Mouse (Mus musculus) kidney, embryonic 16.5 days (tissue): ENCODE results near the gene Nckap5. TPM values are rescaled to one million over a fixed set of nuclear protein-coding genes. Genes with fewer than 3 reads are reported as not detected.

Experiments
- ATAC-seq: fragments of 200-750 bp; cut with Nextera tagmentation; 2 replicates; pipeline ENCODE4 v1.8.0; 2017; ENCODE audit warnings: moderate TSS enrichment; ENCODE audit not compliant: low FRiP score, low TSS enrichment
- H3K27ac ChIP-seq: fragments of 300-500 bp; sonication (generic); 2 replicates; pipeline ENCODE4 v1.5.1; 2014; ENCODE audit warnings: low read length
- H3K27me3 ChIP-seq: fragments of 300-500 bp; sonication (generic); 2 replicates; pipeline ENCODE4 v1.6.1; 2014; ENCODE audit warnings: low read length, control low read depth, mixed read lengths; ENCODE audit not compliant: insufficient read depth
- H3K36me3 ChIP-seq: fragments of 300-500 bp; sonication (generic); 2 replicates; pipeline ENCODE4 v1.6.1; 2014; ENCODE audit warnings: low read length, control low read depth, mixed read lengths; ENCODE audit not compliant: insufficient read depth
- H3K4me1 ChIP-seq: fragments of 300-500 bp; sonication (generic); 2 replicates; pipeline ENCODE4 v1.6.1; 2014; ENCODE audit warnings: low read length, control low read depth, mixed read lengths; ENCODE audit not compliant: insufficient read depth
- H3K4me2 ChIP-seq: fragments of 300-500 bp; sonication (generic); replicated peaks from 2 replicates; pipeline ENCODE4 v1.6.1; 2014; ENCODE audit warnings: low read depth, low read length
- H3K4me3 ChIP-seq: fragments of 300-500 bp; sonication (generic); 2 replicates; pipeline ENCODE4 v1.5.1; 2014; ENCODE audit warnings: mild to moderate bottlenecking, low read length
- H3K9ac ChIP-seq: fragments of 300-500 bp; sonication (generic); replicated peaks from 2 replicates; pipeline ENCODE4 v1.6.1; 2014; ENCODE audit warnings: low read length
- H3K9me3 ChIP-seq: fragments of 300-500 bp; sonication (generic); 2 replicates; pipeline ENCODE4 v1.6.1; 2016; ENCODE audit warnings: low read length, control low read depth
- WGBS: fragments of 180-500 bp; shearing (Covaris S2); extraction: QIAGEN DNeasy Blood & Tissue Kit; methylation state at CpG from one replicate; pipeline ENCODE4 v1.1.7; 2014; 5-methylcytosine and 5-hydroxymethylcytosine counted together
- polyA plus RNA-seq: library from polyadenylated mRNA; unstranded; fragments of >200 nt; fragmentation: Nextera tagmentation; extraction: Ambion mirVana; gene quantifications from 2 replicates; pipeline ENCODE4 v1.2.1, GENCODE M21; 2015

The Nckap5 gene
- polyA plus RNA-seq, 1 experiment from 2014 or later = 4.2 TPM

DNA sequence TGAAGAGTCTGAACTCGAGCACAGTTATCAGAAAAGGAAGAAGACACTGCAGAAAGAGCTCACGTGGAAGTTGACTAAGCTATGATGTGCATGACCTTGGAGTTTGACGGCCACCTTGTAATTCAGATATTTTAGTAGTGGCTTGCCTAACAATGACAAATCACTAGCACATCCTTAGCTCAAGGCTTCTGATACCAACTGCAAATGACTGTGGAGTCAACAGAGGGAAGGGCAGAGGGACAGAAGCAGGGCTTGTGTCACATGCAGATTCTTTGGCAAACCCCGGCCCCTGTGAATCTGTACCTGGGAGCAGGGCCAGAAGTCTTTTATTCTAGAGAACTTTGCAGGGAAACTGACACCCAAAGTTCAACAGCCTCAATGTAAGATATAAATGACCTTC is 597.4 kb downstream of the Nckap5 start:
- WGBS = 82% methylated on average over 4 of the region's 4 CpGs

DNA sequence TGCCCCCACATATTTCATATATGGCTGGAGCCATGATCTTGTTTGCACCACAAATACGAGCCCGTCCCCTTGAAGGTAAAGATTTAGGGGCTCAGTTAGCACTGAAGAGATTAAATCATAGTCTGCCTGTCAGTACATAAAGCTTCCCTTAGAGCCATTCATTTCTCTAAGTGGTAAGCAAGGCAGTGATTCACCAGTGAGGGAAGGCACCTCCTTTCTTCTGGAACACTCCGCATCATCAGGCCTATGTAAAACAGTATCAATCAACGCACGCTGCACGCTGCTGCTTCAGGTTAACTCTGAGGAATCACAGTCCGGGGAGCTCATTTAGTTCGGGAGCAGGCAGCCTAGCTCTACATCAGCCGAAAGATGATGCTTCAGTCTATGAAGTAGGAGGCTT is 599.4 kb downstream of the Nckap5 start:
- Histone ChIP-seq H3K36me3 (no peaks in the 10 kb centered on the region), H3K9ac (no peak overlapping the region), H3K27me3 (no peaks in the 10 kb centered on the region), H3K9me3 (no peaks in the 10 kb centered on the region), H3K4me2 (no peak overlapping the region), H3K4me1 (no peaks in the 10 kb centered on the region), H3K4me3 (no peak overlapping the region), H3K27ac (no peak overlapping the region)
- no peak for ATAC-seq
- WGBS = 48% methylated on average over 9 of the region's 9 CpGs

More for the DNA sequence above, 597.4 kb downstream of the Nckap5 start:
- no peaks in the 10 kb centered on the region for H3K9me3 ChIP-seq
- H3K9ac ChIP-seq = no peak overlapping the region
- no peak overlapping the region for H3K4me2 ChIP-seq
- H3K27me3 ChIP-seq = no peaks in the 10 kb centered on the region
- no peak for ATAC-seq
- H3K4me1 ChIP-seq = no peaks in the 10 kb centered on the region
- H3K36me3 ChIP-seq = no peaks in the 10 kb centered on the region
- no peak overlapping the region for H3K27ac ChIP-seq
- H3K4me3 ChIP-seq = no peak overlapping the region

DNA sequence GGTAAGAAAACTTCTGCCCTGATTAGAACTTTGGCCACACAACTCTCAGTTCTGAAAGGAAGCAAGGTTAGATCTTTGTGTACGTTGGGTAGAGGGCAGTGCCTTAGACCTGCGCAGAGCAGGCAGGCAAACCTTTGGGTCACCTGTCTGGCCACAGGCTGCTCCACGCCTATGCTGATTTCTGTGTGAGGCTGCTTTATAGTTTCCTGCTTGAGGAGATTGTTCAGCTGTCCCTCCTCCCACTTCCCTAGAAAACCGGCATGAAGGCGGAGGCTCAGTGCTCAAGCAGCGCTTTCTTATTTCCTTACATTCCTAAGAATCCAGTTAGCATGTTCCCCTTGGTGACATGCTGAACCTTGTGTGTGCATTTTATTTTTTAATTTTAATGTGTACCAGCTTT is 620.4 kb downstream of the Nckap5 start:
- H3K4me1 ChIP-seq = no peaks in the 10 kb centered on the region
- no peaks in the 10 kb centered on the region for H3K36me3 ChIP-seq
- H3K4me3 ChIP-seq = no peak overlapping the region
- H3K9ac ChIP-seq = no peak overlapping the region
- H3K27ac ChIP-seq = no peak overlapping the region
- H3K27me3 ChIP-seq = no peaks in the 10 kb centered on the region
- no peak for ATAC-seq
- H3K4me2 ChIP-seq = no peak overlapping the region
- WGBS = 54% methylated on average over 6 of the region's 6 CpGs
- H3K9me3 ChIP-seq = no peaks in the 10 kb centered on the region

- WGBS = 86% methylated on average over 5 of the region's 5 CpGs
- no peak for ATAC-seq
- H3K27ac ChIP-seq = no peak overlapping the region
- H3K4me2 ChIP-seq = no peak overlapping the region
- H3K4me3 ChIP-seq = no peak overlapping the region
- no peaks in the 10 kb centered on the region for H3K4me1 ChIP-seq
- H3K9me3 ChIP-seq = no peaks in the 10 kb centered on the region
- H3K36me3 ChIP-seq = no peaks in the 10 kb centered on the region
- no peaks in the 10 kb centered on the region for H3K27me3 ChIP-seq
- H3K9ac ChIP-seq = no peak overlapping the region
These were observed 620.9 kb downstream of the Nckap5 start for GRCm38 (mm10) chr1:126209743-126210142.

DNA sequence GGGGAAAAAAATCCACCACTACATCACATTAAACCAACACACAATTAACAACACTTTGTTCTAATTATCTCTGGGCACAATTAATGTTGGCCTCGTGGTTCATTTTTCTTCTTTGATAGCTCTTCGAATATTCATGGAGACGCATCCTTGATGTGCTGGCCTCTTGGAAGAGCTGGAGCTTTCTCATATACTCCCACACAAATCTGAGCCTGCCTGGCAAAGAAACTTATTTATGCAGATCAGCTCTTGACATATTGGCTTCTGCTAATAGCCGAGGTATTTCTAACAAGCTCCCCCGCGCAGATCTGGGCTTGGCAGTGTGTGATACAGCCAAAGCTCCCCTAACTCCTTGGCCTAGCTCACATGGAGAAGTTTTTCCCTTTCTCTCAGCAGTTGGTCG is 621.5 kb downstream of the Nckap5 start:
- no peaks in the 10 kb centered on the region for H3K4me1 ChIP-seq
- no peak overlapping the region for H3K27ac ChIP-seq
- no peaks in the 10 kb centered on the region for H3K27me3 ChIP-seq
- H3K9me3 ChIP-seq = no peaks in the 10 kb centered on the region
- no peak overlapping the region for H3K4me3 ChIP-seq
- 65% methylated on average over 7 of the region's 7 CpGs for WGBS
- no peak overlapping the region for H3K4me2 ChIP-seq
- H3K36me3 ChIP-seq = no peaks in the 10 kb centered on the region
- no peak overlapping the region for H3K9ac ChIP-seq
- ATAC-seq = no peak

- H3K4me3 ChIP-seq = no peak overlapping the region
- H3K27me3 ChIP-seq = no peaks in the 10 kb centered on the region
- no peaks in the 10 kb centered on the region for H3K36me3 ChIP-seq
- no peak overlapping the region for H3K4me2 ChIP-seq
- ATAC-seq = no peak
- H3K9ac ChIP-seq = no peak overlapping the region
- no peak overlapping the region for H3K27ac ChIP-seq
- no peaks in the 10 kb centered on the region for H3K4me1 ChIP-seq
- no peaks in the 10 kb centered on the region for H3K9me3 ChIP-seq
These were observed 633.7 kb downstream of the Nckap5 start for GRCm38 (mm10) chr1:126196937-126197336.

DNA sequence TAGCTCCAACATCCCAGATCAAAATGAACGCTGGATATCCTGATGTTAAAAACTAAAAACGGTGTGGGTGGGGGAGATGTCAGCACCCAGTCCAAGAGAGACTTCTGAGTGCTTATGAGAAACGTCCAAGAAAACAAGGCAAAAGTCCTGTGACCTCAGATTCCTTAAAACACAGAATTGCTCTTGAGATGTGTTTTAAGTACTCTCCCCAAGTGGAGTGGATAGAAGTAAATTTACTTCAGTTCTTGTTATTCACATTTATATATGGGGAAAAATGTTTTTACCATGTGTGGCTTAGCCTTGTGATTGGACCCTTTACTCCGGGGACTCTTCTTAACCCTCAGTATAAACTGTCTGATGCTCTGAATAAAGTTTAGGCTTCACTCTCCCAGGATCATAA is 640.2 kb downstream of the Nckap5 start:
- Histone ChIP-seq H3K4me1 (no peaks in the 10 kb centered on the region), H3K36me3 (no peaks in the 10 kb centered on the region), H3K4me2 (no peak overlapping the region), H3K9ac (no peak overlapping the region), H3K27me3 (no peaks in the 10 kb centered on the region), H3K9me3 (no peaks in the 10 kb centered on the region), H3K27ac (no peak overlapping the region), H3K4me3 (no peak overlapping the region)
- WGBS = 77% methylated on average over 4 of the region's 4 CpGs
- ATAC-seq = no peak

GRCm38 (mm10) chr1:126183751-126184150 is 646.8 kb downstream of the Nckap5 start:
- Histone ChIP-seq H3K4me3 (no peak overlapping the region), H3K27ac (no peak overlapping the region), H3K27me3 (no peaks in the 10 kb centered on the region), H3K4me2 (no peak overlapping the region), H3K9me3 (no peaks in the 10 kb centered on the region), H3K4me1 (no peaks in the 10 kb centered on the region), H3K9ac (no peak overlapping the region), H3K36me3 (no peaks in the 10 kb centered on the region)
- WGBS = 92% methylated on average over 7 of the region's 7 CpGs
- no peak for ATAC-seq

GRCm38 (mm10) chr1:126168579-126168978 is 662.0 kb downstream of the Nckap5 start:
- Histone ChIP-seq H3K9ac (no peak overlapping the region), H3K4me2 (no peak overlapping the region), H3K4me3 (no peak overlapping the region), H3K27ac (no peak overlapping the region), H3K4me1 (no peaks in the 10 kb centered on the region), H3K9me3 (no peaks in the 10 kb centered on the region), H3K27me3 (no peaks in the 10 kb centered on the region), H3K36me3 (no peaks in the 10 kb centered on the region)
- 86% methylated on average over 1 of the region's 1 CpGs for WGBS
- no peak for ATAC-seq

DNA sequence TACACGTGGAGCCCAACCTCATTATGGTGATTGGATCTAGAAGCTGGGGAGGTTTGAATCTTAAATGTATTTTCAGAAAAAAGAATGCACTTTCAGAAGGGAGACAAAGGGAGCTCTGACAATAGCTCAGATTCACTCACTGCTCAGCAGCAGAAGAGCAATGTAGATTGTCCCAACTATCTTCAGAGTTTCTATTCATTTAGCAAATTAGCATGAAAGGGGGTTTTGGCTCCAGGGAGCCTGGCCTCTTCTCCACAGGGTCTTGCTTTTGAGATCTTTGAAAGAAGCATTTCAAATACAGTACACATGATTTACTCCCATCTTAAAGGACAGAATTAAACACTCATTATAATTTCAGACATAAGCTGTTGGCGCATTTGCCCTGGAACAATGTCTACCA is 662.5 kb downstream of the Nckap5 start:
- no peak overlapping the region for H3K9ac ChIP-seq
- 60% methylated on average over 2 of the region's 2 CpGs for WGBS
- H3K4me1 ChIP-seq = no peaks in the 10 kb centered on the region
- no peaks in the 10 kb centered on the region for H3K27me3 ChIP-seq
- H3K4me3 ChIP-seq = no peak overlapping the region
- no peak for ATAC-seq
- H3K27ac ChIP-seq = no peak overlapping the region
- no peaks in the 10 kb centered on the region for H3K36me3 ChIP-seq
- H3K4me2 ChIP-seq = no peak overlapping the region
- H3K9me3 ChIP-seq = no peaks in the 10 kb centered on the region

- Histone ChIP-seq H3K27me3 (no peaks in the 10 kb centered on the region), H3K36me3 (no peaks in the 10 kb centered on the region), H3K9ac (no peak overlapping the region), H3K4me1 (no peaks in the 10 kb centered on the region), H3K4me2 (no peak overlapping the region), H3K4me3 (no peak overlapping the region), H3K9me3 (no peaks in the 10 kb centered on the region), H3K27ac (no peak overlapping the region)
- 75% methylated on average over 7 of the region's 7 CpGs for WGBS
- no peak for ATAC-seq
These were observed 663.1 kb downstream of the Nckap5 start for GRCm38 (mm10) chr1:126167546-126167945.
